Mouse (Mus musculus) kidney, adult 2 months (tissue): ENCODE data around the gene Commd9.

Experiments
- CTCF ChIP-seq: fragments of 200-500 bp; conservative IDR thresholded peaks from 2 replicates; pipeline ENCODE4 v1.5.1; 2011; ENCODE audit warnings: low read depth, mild to moderate bottlenecking, control low read depth, low read length, moderate library complexity, mixed read lengths; ENCODE audit not compliant: insufficient read depth, insufficient read length
- POLR2A ChIP-seq: fragments of 200-500 bp; IDR thresholded peaks from one replicate; pipeline ENCODE4 v1.6.1; 2011; ENCODE audit warnings: low read depth, low read length, control low read depth

DNA sequence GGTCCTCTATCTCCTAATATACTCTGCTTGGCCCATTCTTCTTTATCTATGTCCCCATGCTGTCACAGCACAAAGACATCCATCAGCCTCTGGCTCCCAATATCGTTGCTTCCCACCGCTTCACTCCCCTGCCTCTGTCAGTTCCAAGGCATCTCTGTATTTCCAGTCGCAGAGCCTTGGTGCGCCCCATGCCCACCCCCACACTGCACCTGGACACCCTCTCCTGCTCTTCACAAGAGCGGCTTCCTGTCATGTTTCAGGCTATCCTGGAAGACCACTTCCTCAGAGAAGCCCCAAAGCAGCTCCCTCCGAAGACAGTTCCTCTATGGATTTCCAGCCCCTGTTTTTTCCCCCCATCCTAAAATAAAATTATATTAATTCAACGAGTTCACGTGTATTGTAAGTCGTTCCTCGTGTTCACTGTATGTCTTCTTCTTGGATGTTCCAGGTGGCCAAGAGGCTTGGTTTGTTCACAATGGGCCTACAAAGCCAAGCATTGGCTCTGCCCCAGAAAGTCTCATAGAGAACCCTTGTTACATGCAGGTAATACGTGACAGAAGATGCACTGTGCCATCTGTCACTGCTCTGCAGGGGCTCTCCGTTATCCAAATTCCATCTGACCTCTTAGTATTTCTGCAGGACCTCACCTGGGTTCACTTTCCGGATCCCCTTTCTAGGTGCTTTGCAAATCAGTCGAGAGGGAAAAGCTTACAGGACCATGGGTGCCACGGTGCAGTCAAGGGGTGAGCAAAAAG is 23.5 kb downstream of the Commd9 start:
- TF ChIP-seq CTCF (no peak), POLR2A (no peak)
